ENCODE assay signal across 8 mouse cellular contexts in the genomic region with DNA sequence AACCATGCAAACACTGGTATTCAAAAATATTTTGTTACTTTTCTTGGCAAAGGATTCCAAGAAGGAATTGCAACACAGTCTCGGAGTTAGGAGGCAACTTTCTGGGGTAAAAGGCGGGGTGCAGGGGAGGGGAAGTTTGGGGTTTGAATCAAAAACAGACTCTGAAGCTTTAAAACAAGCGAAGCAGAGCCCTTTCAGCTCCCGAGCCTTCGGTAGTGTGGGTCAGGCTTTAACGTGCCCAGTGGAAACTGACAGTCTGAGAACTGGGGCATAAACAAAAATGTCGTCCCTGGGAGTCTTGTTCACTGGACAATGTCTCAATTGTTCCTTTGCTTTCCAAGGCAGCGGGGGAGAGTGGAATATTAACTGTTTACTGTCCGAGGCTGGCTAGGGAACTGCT.
A peak's percentile ranks its signal among the peaks of the same experiment; 100 is the strongest.
DNase-seq lines count a peak whose midpoint lies in the region; ATAC-seq and TF ChIP-seq lines count a peak whose summit lies in the region.

No protein-coding gene starts in this region.

- H3K9ac ChIP-seq in liver, adult 2 months (ENCODE audit: low read depth, low read length), result no peak overlapping the region
- H3K9ac ChIP-seq in embryonic facial prominence, embryonic 13.5 days, result no peak overlapping the region
- H3K9ac ChIP-seq in hindbrain, embryonic 12.5 days, result no peak overlapping the region

- H3K9me3 ChIP-seq in embryonic facial prominence, embryonic 13.5 days, result no peaks in the 10 kb centered on the region
- no peaks in the 10 kb centered on the region for H3K9me3 ChIP-seq in hindbrain, embryonic 12.5 days (replicated peaks)

- peak overlapping the region; percentile 31; the same call in 1 of the 2 replicates for H3K27ac ChIP-seq in liver, adult 2 months (replicated peaks; ENCODE audit: insufficient read depth, low read depth, low read length)
- peak overlapping the region; percentile 84 for H3K27ac ChIP-seq in embryonic facial prominence, embryonic 13.5 days
- H3K27ac ChIP-seq in hindbrain, embryonic 12.5 days, result peak overlapping the region; percentile 80

- no peaks in the 10 kb centered on the region for H3K27me3 ChIP-seq in liver, adult 2 months (ENCODE audit: control insufficient read depth, insufficient read depth, low read length)
- H3K27me3 ChIP-seq in embryonic facial prominence, embryonic 13.5 days, result no peaks in the 10 kb centered on the region
- no peaks in the 10 kb centered on the region for H3K27me3 ChIP-seq in hindbrain, embryonic 12.5 days

- H3K4me1 ChIP-seq in liver, adult 2 months (ENCODE audit: control insufficient read depth, insufficient read depth, low read length), result peaks cover 27% of the 10 kb centered on the region
- peaks cover 77% of the 10 kb centered on the region for H3K4me1 ChIP-seq in embryonic facial prominence, embryonic 13.5 days
- H3K4me1 ChIP-seq in hindbrain, embryonic 12.5 days, result peaks cover 50% of the 10 kb centered on the region

- TF ChIP-seq POLR2A in liver, adult 2 months (IDR thresholded peaks at IDR 0.05; ENCODE audit: extremely low read depth, insufficient read depth, low read length), result no peak

- H3K4me3 ChIP-seq in liver, adult 2 months (ENCODE audit: insufficient read depth, low read depth, low read length), result no peak overlapping the region
- H3K4me3 ChIP-seq in embryonic facial prominence, embryonic 13.5 days, result no peak overlapping the region
- H3K4me3 ChIP-seq in hindbrain, embryonic 12.5 days, result no peak overlapping the region

- H3K36me3 ChIP-seq in liver, adult 2 months (ENCODE audit: control insufficient read depth, insufficient read depth, low read length), result no peaks in the 10 kb centered on the region
- H3K36me3 ChIP-seq in embryonic facial prominence, embryonic 13.5 days, result peaks cover 2% of the 10 kb centered on the region; the same call in 1 of the 2 replicates
- no peaks in the 10 kb centered on the region for H3K36me3 ChIP-seq in hindbrain, embryonic 12.5 days

- no peak for ATAC-seq in embryonic facial prominence, embryonic 13.5 days (ENCODE audit: insufficient number of reproducible peaks, insufficient read depth, low FRiP score, low TSS enrichment, low read depth)
- peak; percentile 76 for ATAC-seq in hindbrain, embryonic 12.5 days (ENCODE audit: low FRiP score)

- TF ChIP-seq CTCF in liver, adult 2 months (IDR thresholded peaks at IDR 0.05; ENCODE audit: low read depth, low read length), result no peak

- H3K79me2 ChIP-seq in liver, adult 2 months (ENCODE audit: control insufficient read depth, insufficient read depth, low read length), result peaks cover 22% of the 10 kb centered on the region

- peak overlapping the region; percentile 43 for H3K4me2 ChIP-seq in embryonic facial prominence, embryonic 13.5 days
- H3K4me2 ChIP-seq in hindbrain, embryonic 12.5 days (replicated peaks), result peak overlapping the region; percentile 15

- WGBS in liver, adult 2 months, result 71% methylated on average over 9 of the region's 9 CpGs
- WGBS in embryonic facial prominence, embryonic 13.5 days, result 6% methylated on average over 9 of the region's 9 CpGs
- WGBS in hindbrain, embryonic 12.5 days, result 5% methylated on average over 9 of the region's 9 CpGs

- no peak for DNase-seq in liver, adult 2 months (ENCODE audit: extremely low read depth, low read depth, low spot score)
- no peak for DNase-seq in liver
- peak; percentile 60 for DNase-seq in lung, postnatal 36 days
- DNase-seq in testis, postnatal 10 days (ENCODE audit: low spot score), result peak; percentile 53
- no peak for DNase-seq in T-cell, adult 2 months (ENCODE audit: low spot score)
- DNase-seq in B cell, adult 2 months, result no peak

Comparison
In these comparisons a context has a peak if more than half of its experiments do, and no peak if none do; other contexts are left out.
1. DNase-seq: peak in lung, postnatal 36 days (single experiment) and testis, postnatal 10 days (single experiment); none in liver, adult 2 months (single experiment), liver (single experiment), T-cell, adult 2 months (single experiment) and B cell, adult 2 months (0 of 2).
2. H3K27ac ChIP-seq: peak in every context shown above with its lines; median percentile 84 in embryonic facial prominence, embryonic 13.5 days; 80 in hindbrain, embryonic 12.5 days; 31 in liver, adult 2 months.